Mouse (Mus musculus) Patski (cell line): ENCODE results near the gene Macrod2. TPM values are rescaled to one million over a fixed set of nuclear protein-coding genes. Genes with fewer than 3 reads are reported as not detected.

Source experiments
- ATAC-seq: fragments of 100-300 bp; one replicate; pipeline ENCODE4 v1.8.0; 2021
- CTCF ChIA-PET: fragments of 350-600 bp; sonication (Branson Sonifier 250); formaldehyde crosslinking; loops from one replicate; lab custom pipeline; 2022; ENCODE audit warnings: inconsistent platforms; lab: Charles Lee
- POLR2A ChIA-PET: fragments of 350-600 bp; sonication (Branson Sonifier 250); formaldehyde crosslinking; loops from one replicate; lab custom pipeline; 2022; ENCODE audit warnings: antibody characterized with exemption, inconsistent platforms; lab: Charles Lee
- DNase-seq: peaks from one replicate; pipeline ENCODE4 v3.0.0-alpha.2; 2011; ENCODE audit warnings: low read depth, low spot score
- H3K27me3 ChIP-seq: fragments of 371-371 bp; one replicate; pipeline ENCODE4 v1.5.1; 2021
- CTCF ChIP-seq: fragments of 100-300 bp; IDR thresholded peaks from one replicate; pipeline ENCODE4 v1.5.1; 2021
- in situ Hi-C: fragments of 300-500 bp; cut with MboI; formaldehyde crosslinking; loops from 3 replicates; pipeline ENCODE4 v1.11.1; 2018; ENCODE audit warnings: low pct_unique_long_range_greater_than_20kb, mixed read lengths
- polyA plus RNA-seq: library from polyadenylated mRNA; unstranded; gene quantifications from one replicate; pipeline ENCODE4 v1.2.3, GENCODE M21; 2021

Macrod2 gene
- polyA plus RNA-seq, 1 experiment from 2014 or later: 5.1 TPM

GRCm38 (mm10) chr2:142294831-142295230, 1899.7 kb downstream of the Macrod2 start:
- TF ChIP-seq CTCF: no peak
- CTCF ChIA-PET: no interaction called here
- DNase-seq: no peak
- POLR2A ChIA-PET: no interaction called here
- in situ Hi-C loops: no loop called here
- no peak for ATAC-seq
- H3K27me3 ChIP-seq: no peaks in the 10 kb centered on the region

- in situ Hi-C loops: no loop called here
- no peak for TF ChIP-seq CTCF
- no peaks in the 10 kb centered on the region for H3K27me3 ChIP-seq
- DNase-seq (no peak), ATAC-seq (no peak)
- CTCF ChIA-PET: no interaction called here
- POLR2A ChIA-PET: no interaction called here
Observed at GRCm38 (mm10) chr2:142303098-142303911, 1908.2 kb downstream of the Macrod2 start.

GRCm38 (mm10) chr2:142303912-142304182, 1908.7 kb downstream of the Macrod2 start:
- ChIA-PET CTCF (no interaction called here), POLR2A (no interaction called here)
- ATAC-seq: no peak
- no peak for DNase-seq
- in situ Hi-C loops: no loop called here
- TF ChIP-seq CTCF: no peak
- H3K27me3 ChIP-seq: no peaks in the 10 kb centered on the region

GRCm38 (mm10) chr2:142323158-142323557, 1928.0 kb downstream of the Macrod2 start:
- no peak for ATAC-seq

GRCm38 (mm10) chr2:142326737-142327136, 1931.6 kb downstream of the Macrod2 start:
- no peak for DNase-seq
- no peak for ATAC-seq
- CTCF ChIA-PET: no interaction called here
- no peaks in the 10 kb centered on the region for H3K27me3 ChIP-seq
- in situ Hi-C loops: no loop called here
- POLR2A ChIA-PET: no interaction called here
- no peak for TF ChIP-seq CTCF

More at GRCm38 (mm10) chr2:142323158-142323557, 1928.0 kb downstream of the Macrod2 start:
- POLR2A ChIA-PET: no interaction called here
- H3K27me3 ChIP-seq: no peaks in the 10 kb centered on the region
- in situ Hi-C loops: no loop called here
- no peak for TF ChIP-seq CTCF
- CTCF ChIA-PET: no interaction called here
- no peak for DNase-seq

GRCm38 (mm10) chr2:142329761-142330160, 1934.7 kb downstream of the Macrod2 start:
- ChIA-PET CTCF (no interaction called here), POLR2A (no interaction called here)
- H3K27me3 ChIP-seq: no peaks in the 10 kb centered on the region
- TF ChIP-seq CTCF: no peak
- DNase-seq (no peak), ATAC-seq (no peak)
- in situ Hi-C loops: loop anchor here (5.0 kb wide), 1 partner anchor 42 kb away; no protein-coding TSS in a partner anchor

GRCm38 (mm10) chr2:142334441-142335102, 1939.5 kb downstream of the Macrod2 start:
- ChIA-PET CTCF (no interaction called here), POLR2A (no interaction called here)
- in situ Hi-C loops: loop anchor here (5.0 kb wide), 1 partner anchor 47 kb away; no protein-coding TSS in a partner anchor
- no peak for ATAC-seq
- no peaks in the 10 kb centered on the region for H3K27me3 ChIP-seq
- TF ChIP-seq CTCF: no peak
- no peak for DNase-seq

- no peak for ATAC-seq
- no peak for DNase-seq
- no peaks in the 10 kb centered on the region for H3K27me3 ChIP-seq
- CTCF ChIA-PET: no interaction called here
- in situ Hi-C loops: no loop called here
- POLR2A ChIA-PET: no interaction called here
- no peak for TF ChIP-seq CTCF
Observed at GRCm38 (mm10) chr2:142335103-142335999, 1940.2 kb downstream of the Macrod2 start.

GRCm38 (mm10) chr2:142344021-142344420, 1948.9 kb downstream of the Macrod2 start:
- DNase-seq (no peak), ATAC-seq (no peak)
- ChIA-PET POLR2A (interaction anchor here (1.1 kb wide), 1 partner anchor 10 kb away, joined by 3 read pairs; no protein-coding TSS in a partner anchor), CTCF (no interaction called here)
- in situ Hi-C loops: no loop called here
- no peaks in the 10 kb centered on the region for H3K27me3 ChIP-seq
- no peak for TF ChIP-seq CTCF

GRCm38 (mm10) chr2:142344758-142345157, 1949.6 kb downstream of the Macrod2 start:
- in situ Hi-C loops: no loop called here
- ChIA-PET POLR2A (interaction anchor here (1.1 kb wide), 1 partner anchor 9 kb away, joined by 3 read pairs; no protein-coding TSS in a partner anchor), CTCF (no interaction called here)
- no peak for ATAC-seq
- H3K27me3 ChIP-seq: no peaks in the 10 kb centered on the region
- TF ChIP-seq CTCF: no peak
- DNase-seq: no peak
